Mouse (Mus musculus) kidney, adult 18-20 months (tissue): Measurements from ENCODE around the gene Efna2.

ENCODE experiments used
- DNase-seq: peaks from one replicate; pipeline ENCODE4 v3.0.0; 2021

Gene Efna2

DNA sequence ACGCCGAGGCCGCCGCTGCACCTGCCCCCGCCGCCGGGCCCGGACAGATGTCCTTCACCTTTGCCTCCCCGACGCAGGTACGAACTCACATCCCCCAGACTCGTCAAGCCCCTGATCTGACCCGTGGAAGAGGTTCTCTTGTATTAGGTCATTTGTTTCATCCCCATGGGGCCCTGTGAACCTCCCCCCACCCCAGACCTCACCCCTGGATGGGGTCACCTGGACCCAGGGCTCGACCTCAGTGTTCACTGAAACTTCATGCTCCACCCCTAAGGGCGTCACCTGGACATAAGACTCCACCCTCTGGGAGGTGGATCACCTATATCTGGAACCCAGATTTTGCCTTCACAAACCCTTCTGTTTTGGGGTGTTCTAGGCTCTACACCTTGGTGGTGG lies 36.8 kb upstream of the Efna2 start:
- DNase-seq, result no peak

DNA sequence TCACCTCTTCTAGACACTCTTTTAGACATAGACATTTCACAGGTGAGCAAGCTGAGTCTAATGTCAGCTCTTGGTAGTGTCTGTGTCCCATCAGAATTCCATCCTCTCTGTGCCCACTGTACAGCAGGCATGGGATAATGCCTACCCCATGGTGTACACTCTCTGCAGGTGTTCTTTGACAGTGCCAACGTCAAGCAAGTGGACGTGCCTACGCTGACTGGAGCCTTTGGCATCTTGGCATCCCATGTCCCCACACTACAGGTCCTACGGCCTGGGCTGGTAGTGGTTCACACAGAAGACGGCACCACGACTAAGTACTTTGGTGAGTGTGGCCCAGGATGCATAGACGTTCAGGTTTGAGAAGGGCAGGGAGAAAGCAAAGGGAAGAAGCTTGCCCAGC lies 35.6 kb upstream of the Efna2 start:
- DNase-seq, result no peak

DNA sequence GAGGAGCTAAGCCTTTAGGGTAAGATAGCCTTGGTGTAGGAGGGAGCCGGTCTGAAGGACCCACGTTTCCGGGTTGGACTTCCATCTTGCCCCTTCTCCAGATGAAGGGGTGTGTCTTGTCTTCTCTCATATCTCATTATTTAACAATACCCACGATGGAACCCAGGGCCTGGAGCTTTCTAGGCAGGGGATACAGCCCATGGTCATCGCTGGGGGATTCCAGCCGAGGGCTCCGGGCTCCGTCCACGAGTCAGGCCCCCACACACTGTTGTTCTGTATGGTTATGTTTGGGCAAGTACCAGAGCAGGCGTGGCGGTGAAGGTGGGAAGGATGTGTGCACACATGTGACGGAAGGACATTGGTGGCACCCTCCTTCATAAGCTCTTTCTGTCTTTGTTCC lies 35.1 kb upstream of the Efna2 start:
- no peak for DNase-seq

DNA sequence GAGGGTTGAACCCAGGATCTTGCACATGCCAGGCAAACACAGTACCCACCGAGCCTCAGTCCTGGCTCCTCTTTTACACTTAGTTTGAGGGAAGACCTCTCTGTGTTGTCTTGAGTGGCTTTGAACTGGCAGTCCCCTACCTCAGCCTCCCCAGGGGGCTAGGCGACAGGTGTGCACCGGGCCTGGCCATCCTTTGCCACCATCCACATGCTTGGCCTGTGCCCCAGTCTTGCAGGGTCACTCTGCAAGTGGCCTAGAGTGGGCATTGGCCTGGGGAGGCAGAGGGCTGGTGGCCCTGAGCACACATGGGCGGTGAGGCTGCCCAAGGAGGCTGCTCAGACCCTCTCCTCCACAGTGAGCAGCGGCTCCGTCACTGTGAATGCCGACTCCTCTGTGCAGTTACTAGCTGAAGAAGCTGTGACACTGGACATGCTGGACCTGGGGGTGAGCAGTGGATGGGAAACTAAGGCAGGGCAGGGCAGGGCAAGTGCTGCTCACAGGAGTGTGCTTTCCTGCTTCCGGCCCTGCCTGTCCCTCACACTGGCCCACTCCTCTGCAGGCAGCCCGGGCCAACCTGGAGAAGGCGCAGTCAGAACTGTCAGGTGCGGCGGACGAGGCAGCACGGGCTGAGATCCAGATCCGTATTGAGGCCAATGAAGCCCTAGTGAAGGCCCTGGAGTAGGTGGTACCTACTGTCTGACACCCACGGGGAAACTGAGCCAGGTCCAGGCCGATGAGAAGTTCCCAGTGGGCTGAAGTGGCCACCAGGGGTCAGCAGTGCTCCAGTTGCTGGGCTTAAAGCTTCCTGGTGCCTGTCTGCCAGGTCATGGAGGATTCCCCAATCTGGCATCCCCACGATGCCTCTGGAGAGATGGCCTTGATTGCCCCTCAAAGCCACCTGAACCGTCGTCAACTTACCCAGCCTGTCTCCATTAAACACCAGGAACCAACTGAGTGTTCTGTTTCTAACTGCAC lies 34.1 kb upstream of the Efna2 start:
- peak; percentile 79 for DNase-seq

DNA sequence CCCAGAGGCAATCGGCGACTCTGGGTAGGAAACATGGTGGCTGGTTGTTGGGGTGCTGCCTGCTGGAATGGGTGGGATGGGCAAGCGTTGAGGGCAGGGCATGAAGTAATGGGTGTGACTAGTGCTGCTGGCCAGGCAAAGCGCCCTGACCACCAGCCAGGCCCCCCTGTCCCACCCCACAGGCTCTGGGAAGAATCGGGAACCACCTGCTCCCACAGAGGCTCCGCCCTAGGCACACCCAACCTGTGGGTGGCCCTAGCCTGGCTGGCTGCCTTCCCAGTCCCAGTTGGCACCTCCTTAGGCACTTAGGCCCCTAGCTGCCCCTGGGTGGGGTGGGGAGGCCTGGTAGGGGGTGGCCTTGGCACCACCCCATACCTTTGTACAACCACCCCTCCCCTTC lies 33.4 kb upstream of the Efna2 start:
- peak; percentile 79 for DNase-seq

DNA sequence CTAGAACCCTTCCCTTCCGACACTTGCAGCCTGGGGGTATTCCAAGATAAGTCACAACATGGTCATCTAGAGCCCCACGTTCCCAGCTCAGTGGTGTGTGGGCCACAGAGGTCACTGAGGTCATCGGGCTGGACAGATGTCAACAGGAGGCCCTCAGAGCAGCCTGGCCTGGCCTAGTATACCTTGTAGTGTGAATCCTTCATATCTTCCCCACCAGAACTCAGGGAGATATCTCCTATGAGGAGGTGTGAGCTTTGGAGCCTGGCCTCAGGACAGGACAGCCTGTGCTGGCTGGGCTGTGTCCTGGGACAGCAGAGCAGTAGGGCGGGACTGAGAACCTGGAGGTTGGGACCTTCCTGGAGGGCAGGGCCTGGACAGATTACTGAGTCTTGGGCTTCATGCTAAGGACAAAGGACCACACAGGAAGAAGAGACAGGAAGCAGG lies 32.7 kb upstream of the Efna2 start:
- peak; percentile 71 for DNase-seq

DNA sequence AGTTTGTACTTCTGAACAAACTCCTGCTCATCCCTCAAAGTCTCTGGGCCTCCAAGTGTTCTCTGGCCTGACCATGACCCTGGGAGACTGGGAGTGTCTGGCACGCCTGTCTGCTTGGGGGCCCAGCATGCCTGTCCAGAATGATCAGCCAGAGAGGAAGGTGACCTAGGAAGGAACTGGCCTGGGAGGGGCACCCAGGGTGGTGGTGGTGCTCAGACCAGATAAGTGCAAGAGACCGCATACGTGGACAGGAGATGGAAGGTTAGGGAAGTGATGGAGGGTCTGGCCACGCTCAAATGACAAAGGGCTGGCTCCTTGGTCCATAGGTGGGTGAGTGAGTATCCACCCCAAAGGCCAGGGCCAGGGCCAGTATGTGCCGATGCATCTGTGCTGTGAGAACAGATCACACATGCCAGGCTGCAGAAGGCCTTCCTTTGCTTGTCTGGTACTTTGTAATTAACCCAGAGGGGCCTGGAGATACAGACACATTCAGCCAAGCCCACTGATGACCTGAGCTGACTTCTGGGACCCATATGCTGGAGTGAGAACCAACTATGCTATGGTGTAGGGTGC lies 32.0 kb upstream of the Efna2 start:
- DNase-seq, result peak; percentile 43

DNA sequence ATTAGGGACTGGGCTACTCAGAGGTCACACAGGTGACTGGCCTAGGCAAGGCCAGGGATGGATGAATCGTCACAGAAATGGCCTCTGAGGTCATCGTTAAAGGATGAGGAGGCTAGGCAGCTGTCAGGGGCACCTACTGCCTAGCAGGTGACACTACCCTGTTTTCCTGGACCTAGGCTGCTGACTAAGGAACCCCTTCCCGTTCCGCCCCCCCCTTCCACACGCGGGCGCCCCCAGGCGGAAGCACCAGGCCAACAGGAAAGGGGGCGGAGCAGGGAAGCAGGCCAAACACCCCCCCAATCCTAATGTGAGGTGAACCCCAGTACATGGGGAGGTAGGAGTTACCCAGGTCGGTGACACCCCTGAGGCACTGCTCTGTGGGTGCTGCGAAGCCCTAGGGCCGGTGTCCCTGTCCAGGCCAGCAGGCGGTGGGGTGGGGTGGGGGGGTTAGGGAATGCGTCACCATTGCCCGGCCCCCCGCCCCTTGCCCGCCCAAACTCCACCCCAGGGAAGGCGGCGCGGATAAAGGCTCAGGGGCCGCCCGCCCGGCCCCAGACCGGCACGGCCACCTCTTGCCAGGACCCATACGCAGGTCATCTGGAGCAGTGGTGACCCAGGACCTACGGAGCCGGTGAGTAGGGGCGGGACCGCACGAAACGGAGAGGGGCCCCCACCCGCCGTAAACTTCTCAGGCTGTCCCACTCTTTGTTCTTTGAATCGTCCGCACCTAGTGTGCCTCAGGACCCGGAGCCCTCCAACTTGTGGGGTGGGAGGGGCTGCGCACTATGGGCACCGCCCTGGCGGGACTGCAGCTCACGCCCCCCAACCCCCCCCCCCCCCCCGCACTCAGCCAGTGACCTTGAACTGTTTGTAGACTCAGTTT lies 31.3 kb upstream of the Efna2 start, which contains the start of gene Midn:
TSS of gene Midn (plus strand) at position 554 of the 883 bp plus-strand sequence.
- peak; percentile 92 for DNase-seq

DNA sequence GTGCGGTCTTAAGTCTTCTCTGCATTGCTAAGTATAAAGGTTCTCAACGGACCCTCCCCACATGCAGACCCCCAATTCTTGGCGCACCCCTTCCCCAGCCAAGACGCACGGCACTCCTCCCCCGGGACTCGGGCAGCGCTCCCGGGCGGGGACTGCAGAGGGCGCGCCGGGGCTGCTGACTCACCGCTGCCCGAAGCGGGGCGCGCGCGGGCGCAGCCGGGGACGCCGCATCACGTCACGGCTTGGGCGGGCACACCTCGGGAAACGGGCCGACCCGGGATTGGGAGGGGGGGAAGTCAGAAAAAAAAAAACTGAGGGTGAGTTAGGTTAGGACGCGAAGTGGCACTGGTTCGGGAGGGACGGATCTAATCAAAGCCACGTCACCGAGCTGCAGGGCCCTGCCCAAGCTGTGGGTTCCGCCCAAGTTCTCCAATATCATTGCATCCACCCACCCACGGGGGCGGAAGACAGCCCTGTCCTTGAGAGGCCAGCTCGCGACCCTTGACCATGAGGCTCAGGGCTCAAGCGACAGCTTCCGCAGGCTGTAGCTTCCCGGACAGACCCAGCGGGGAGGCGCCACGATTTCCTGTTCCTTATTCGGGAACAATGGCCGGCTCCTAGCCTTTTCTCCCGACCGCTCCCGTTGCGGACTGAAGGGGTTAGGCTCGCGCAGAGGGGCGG lies 30.5 kb upstream of the Efna2 start:
- DNase-seq, result peak; percentile 97

DNA sequence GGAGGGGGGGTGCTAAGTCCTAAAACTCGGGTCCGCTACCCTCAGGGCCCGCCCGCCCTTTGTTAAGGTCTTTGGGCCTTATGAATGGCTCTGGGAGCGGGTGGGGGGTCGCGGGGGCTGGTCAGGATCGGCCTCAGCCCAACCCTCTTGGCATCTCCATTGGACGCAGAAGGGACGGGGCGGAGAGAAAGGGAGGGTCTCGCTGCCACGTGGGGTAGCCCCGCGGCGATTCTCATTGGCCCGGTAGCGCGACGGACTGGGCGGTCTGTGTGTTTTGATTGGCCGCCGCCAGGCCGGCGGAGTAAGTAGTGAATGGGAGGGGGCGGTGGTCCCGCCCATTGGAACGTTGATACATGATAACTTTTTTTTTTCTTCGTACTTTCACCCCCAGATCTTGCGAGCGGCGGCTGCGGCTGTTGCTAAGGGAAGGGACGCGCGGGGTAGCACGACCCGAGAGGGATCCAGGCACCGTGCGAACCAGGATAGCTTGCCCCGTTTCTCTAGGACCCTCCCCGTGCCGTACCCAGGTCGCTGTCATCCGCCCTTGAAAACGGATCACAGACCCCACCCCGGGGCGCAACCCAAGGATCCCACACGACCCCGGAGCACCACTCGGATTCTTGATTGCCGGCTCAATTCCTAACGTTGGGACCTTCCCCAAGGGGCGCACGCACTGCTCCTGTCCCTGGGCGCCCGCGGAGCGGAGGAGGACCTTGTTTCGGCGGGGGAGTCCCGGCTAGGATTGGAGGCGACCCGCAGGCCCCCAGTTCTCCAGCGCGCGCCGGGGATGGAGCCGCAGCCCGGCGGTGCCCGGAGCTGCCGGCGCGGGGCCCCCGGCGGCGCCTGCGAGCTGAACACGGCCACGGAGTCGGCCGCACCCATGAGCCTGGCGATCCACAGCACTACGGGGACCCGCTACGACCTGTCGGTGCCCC lies 29.7 kb upstream of the Efna2 start:
- peak; percentile 98 for DNase-seq

DNA sequence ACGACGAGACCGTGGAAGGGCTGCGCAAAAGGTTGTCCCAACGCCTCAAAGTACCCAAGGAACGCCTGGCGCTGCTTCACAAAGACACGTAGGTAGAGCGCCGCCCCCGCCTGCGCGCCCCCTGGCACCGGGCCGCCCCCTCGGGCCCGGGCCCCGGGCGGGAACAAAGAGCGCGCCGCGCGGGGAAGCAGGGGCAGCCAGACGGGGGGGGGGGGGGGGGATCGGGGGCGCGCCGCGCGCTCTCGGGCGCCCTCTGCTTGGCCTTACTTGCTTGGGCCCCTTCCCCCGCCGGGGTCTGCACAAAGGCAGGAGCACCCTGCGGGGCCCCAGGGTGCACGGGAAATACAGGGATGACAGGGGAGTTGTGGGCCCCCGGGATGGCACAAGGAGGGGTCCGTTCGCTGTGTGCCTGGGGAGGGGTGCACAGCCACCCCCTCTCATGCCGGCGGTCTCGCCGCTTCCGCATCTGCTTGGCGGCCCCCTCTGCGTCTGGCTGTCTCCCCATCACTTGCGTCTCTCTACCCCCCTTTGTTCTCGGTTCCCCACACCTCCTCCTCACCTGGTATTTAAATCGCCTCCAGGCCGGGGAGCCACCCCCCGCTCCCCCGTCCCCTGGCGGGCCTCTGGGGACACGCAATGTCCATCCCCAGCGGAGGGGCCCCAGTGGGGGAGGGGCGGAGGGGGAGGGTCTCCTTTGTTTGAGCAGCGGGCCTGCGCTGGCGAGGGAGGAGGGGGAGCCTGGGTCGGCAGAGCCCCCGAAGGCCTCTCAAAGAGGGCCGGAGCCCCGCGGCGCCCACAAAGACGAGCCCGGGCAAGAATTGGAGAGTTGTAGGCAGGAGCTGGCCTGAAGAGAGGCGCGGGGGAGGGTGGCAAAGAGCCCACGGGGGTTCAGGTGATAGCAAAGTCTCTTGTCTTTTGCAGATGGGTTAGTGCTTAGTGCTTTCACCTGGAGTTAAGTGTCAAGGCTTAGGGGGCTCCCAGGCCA lies 28.8 kb upstream of the Efna2 start:
- DNase-seq, result peak; percentile 64

DNA sequence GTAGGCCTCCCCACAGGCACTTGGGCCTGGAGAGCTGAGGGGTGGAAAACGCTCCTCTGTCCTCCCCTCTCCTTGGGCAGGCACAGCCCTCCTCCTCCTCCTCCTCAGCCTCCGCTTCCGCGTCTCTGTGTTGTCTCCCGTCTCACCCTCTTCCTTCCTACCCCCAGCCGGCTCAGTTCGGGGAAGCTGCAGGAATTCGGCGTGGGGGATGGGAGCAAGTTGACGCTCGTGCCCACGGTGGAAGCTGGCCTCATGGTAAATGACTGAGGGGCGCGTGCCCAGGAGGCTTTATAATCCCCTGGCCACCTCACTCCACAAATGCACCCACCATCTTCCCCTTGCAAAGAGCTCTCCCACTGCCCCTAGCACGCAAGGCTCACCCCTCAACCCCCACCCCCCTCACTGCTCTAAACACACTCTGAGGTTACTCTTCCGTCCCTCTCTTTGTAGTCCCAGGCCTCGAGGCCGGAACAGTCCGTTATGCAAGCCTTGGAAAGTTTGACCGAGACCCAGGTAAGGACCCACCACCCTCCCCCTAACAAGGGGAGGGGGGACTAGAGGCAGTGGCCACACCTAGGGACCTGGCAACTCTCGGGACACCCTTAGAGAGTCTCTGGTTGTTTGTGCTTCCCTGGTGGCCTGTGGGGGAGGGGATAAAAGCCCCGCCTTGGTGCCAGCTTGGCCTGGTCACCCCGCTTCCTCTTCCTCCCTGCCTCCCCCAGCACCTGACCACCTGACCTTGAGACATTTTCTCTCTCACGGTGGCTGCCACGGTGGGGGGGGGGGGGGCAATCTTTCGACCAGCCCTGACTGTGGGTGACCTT lies 27.9 kb upstream of the Efna2 start:
- DNase-seq, result peak; percentile 87

DNA sequence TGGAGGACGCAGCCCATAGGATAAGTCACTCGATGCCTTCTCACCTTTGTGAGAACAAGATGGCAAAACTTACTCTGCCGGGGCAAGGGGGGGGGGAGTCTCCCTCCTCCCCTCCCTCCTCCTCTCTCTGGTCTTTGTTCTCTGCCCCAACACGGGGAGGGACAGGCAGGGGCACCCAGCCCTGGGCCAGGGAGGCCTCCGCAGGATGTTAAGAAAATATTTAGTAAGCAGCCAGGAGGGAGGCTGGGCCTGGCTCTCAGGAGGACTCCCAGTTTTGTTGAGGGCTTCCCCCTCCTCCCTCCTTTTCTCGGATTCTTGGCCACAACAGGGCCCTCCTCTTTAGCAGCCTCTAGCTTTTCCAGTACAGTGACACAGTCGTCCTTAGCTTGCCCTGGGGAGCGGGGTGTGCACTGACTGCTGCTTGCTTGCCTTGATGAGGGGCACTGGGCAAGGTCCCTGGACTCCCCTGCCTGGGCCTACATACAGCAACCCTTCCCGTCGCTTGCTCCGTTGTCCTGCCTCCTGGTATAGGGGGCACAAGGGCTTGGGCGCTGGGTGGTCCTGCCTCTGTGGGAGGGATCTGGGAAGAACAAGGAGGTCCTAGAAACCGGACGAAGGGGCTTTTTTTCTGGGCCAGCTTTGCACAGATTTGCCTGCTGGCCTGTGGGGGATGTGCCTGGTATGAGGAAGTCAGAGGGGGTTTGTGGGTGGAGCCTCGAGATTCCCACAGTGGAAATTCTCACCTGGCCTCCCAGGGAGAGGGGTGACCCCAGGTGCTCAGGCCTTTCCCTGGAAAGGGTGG lies 27.0 kb upstream of the Efna2 start:
- peak; percentile 75 for DNase-seq

DNA sequence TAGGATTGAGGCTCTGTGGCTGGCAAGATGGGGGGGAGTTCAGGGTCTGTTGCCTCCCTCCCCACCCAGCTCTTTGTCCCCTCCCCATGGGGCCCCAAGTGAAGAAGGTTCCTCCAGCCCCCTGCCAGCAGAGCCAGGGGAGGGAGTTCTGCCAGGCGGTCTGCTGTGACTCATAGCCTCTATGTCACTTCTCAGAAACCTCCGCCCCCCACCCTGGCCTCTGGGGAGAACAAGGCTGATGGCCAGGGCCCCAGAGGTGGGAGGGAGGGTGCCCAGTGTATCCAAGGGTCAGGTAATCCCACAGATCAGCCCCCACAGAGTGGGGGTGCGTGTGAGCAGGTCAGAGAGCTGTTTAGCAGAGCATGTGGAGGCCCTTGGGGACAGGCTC lies 26.4 kb upstream of the Efna2 start:
- DNase-seq, result peak; percentile 78

DNA sequence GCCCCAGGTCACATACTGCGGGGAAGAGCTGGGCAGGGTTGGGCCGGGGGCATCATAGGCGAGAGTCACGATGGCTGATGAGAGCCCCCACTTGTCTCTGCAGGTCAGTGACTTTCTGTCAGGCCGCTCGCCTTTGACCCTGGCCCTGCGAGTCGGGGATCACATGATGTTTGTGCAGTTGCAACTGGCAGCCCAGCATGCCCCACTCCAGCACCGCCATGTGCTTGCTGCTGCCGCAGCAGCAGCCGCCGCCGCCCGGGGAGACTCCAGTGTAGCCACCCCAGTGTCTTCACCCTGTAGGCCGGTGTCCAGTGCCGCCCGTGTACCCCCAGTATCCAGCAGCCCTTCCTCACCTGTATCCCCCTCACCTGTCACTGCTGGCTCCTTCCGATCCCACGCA lies 25.6 kb upstream of the Efna2 start:
- peak; percentile 66 for DNase-seq

DNA sequence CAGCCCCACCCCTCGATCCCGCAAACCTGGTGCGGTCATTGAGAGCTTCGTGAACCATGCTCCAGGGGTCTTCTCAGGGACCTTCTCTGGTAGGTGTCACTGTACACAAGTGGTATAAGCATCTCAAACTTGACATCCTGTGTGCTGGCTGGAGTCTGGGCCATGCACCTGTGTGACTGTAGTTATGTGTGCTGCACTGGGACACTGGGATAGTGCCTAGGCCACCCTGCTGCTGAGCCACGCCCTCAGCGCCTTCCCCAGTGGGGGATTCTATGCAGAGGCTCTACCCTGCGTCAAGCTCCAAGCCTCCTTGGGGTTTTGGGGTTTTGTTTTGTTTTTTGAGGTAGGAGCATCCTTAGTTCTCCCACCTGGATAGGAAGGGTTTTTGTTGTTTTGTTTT lies 24.9 kb upstream of the Efna2 start:
- DNase-seq, result no peak

DNA sequence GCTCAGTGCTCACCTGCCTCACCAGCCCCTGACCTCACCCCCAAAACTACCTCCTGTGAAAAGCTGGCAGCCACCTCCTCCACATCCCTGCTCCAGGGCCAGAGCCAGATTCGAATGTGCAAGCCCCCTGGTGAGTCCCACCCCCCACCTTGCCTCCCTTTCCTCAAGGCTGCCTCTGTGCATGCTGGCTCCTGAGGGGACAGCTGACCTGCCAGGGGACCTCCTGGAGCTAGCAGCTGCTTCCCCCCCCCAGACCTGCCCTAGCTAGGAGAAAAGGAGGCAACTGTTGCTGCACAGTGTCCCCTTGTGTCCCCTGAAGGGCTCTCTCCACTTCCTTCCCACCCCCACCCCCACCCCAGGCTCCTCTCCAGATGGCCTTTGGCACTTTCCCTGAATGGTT lies 24.0 kb upstream of the Efna2 start:
- DNase-seq, result no peak

DNA sequence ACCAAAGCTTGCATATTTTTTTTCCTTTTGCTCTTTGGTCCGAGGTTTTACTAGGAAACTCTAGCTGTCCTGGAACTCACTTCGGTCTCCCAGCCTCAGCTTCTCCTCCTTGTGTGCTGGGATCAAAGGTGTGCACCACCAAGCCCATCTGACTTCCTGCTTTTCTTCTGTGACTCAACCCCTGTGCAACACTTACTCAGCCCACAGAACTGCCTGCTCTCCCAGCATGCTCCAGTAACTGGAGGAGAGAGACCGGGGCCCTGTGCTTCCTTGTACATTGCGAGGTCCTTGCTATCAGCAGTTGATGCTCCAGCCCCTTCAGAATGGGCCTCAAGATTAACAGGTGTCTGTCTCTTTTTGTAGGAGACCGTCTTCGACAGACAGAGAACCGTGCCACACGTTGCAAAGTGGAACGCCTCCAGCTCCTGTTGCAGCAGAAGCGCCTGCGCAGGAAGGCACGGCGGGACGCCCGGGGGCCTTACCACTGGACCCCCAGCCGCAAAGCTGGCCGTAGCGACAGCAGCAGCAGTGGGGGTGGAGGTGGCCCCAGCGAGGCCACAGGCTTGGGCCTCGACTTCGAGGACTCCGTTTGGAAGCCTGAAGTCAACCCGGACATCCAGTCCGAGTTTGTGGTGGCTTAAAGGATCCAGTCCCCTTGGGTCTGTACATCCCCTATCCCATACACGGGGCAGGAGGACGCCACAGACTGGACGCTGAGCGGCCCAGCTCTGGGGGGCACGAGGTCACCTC lies 23.1 kb upstream of the Efna2 start:
- DNase-seq, result no peak
